Mouse (Mus musculus): ENCODE measurements around the gene Cept1.

The Cept1 gene

DNA sequence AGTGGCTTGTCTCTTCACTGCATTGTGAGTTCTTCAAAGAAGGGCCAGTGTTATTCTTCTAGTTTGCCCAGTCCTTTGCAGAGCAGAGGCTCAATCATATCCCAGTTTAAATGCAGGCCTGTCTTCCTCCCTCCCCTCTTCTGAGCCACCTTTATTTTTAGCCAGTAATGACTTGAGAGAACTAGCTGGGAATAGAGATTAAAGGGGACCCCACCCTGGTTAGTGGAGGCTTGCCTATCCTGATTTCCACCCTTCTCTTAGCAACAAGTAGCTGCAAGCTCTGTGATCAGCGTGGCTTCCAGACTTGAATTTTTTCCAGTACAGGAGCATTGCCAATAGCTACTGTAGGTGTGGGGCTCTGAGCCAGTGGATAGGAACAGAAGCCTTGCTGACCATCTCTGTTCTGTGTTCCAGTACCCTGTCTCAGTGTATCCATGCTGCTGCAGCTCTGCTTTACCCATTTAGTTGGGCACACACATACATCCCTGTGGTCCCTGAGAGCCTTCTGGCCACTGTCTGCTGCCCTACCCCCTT, 53.1 kb downstream of the Cept1 start:
- no peak for DNase-seq (ENCODE audit: low spot score in 2 of 2)

DNA sequence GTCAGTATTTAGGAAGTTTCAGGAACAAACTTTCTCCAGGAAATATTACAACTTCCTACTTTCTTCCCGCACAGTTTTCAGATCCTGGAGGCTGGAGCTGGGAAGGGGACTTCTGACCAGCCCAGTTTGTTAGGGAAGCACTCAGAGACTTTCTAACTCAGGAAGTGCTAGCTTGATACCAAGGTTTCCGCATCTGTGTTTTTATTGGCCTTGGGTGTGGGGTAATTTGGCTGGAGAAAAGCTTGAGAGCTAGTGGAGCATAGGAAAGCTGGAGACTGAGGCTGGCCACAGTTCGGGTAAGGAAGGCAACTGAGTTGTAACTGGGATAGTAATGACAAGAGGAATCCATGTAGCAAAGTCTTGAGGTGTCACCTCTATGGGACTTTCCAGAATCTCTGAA, 53.7 kb downstream of the Cept1 start:
- no peak for DNase-seq (ENCODE audit: low spot score in 2 of 2)

DNA sequence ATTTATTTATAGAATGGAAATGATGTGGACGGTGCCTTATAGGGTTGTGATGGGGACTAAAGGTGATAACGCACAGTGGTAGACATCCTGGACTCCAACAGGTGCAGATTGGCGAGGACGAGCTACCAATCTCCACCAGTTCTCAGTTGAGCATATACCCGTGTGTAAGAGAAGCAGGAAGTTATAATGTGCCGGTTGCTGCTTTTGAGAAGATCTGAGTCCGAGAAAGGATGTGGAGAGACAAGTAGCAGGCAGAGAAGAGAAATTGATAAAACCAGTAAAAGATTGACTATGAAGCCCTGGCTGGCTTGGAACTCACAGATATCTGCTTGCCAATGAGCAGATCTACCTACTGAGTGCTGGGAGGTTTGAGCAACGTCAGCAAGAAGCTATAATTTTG, 54.4 kb downstream of the Cept1 start:
- no peak for DNase-seq (ENCODE audit: low spot score in 2 of 2)

DNA sequence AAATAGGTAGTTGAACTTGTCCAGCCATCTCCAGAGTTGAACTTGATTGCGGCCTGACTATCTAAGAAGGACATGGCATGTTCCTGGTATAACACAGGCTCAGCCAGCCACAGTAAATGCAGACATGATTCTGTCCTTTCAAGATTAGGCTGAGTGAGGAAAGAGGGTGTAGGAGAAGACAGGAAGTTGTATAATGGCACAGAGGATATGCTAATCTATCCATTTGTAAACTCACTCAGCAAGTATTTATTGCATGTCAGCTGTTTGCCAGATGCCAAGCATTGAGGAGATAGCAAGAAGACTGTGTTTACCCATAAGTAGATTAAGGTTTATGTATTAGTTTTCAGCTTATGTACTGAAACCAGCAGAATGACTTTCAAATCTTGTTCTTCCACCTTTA, 54.9 kb downstream of the Cept1 start:
- DNase-seq (ENCODE audit: low spot score in 2 of 2) = no peak

DNA sequence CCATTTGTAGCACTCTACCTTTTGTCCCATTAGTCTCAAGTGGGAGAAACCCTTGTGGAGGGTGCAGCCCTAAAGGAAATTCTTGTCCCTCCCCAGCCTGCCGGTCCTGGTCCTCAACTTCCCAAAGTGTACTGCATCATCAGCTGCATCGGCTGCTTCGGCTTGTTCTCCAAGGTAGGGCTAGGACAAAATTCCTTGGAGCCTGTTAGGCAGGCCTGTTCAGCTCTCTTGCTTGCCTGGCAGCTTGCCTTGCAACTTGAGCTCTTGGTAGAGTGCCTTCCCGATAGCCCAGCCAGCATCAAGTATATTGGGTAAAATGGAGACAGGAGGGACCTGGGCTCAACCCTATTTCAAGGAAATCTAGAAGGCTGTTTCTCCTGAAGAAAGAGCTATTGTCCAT, 57.4 kb downstream of the Cept1 start:
- DNase-seq (ENCODE audit: low spot score in 2 of 2) = no peak

DNA sequence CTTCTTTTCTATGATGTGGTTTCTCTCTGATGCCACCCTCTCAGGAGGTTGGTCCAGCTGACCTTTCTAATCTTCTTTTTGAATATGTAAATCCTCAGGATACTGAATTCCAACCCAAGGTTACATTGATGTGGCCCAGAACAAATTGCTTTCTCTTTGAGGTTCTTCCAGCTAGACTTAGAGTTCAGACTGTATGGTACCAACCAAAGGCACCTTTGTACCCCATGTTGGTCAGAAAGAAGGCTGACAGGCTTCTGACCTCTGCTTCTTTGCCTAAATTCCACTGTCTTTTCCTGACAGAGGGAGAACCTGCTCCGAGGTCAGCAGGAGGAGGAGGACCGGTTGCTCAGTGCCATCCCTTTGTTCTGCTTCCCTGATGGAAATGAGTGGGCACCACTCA, 60.1 kb downstream of the Cept1 start:
- DNase-seq (ENCODE audit: low spot score in 2 of 2) = no peak

DNA sequence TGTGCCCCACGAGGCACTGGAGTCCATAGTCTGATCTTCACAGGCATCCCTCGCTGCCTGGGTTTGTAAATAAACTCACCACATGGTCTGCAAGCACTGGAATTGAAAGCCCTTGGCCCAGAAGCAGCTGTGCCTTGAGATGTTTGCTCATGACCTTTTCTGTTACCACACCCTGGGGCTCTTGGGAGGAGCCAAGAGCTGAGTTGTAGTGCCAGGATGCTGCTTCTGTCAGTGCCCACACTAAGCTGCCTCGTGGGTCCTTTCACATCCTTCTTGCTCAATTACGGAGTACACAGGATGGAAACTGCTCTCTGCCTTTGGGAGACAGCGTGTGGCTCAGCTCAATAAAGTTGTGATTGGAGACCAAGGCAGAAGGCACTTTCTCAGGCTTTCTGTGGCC, 61.8 kb downstream of the Cept1 start:
- no peak for DNase-seq (ENCODE audit: low spot score in 2 of 2)

DNA sequence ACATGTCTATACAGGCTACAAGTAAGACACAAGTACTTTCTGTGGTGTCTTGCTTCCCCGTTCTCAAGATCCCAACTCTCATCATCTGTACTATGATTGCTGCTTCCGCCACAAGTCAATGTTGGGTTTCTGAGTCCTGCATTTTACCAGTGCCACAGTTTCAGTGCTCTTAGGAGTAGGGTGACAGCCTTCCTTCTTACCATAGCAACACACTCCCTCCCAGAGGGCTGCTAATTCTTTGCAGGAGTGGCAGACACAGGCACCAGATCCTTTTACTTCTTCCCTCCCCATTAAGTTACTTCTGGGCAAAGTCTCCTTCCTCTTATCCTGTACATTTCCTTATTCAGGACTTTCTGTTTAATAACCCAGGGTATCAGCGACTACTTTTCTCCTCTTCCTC, 62.7 kb downstream of the Cept1 start:
- no peak for DNase-seq (ENCODE audit: low spot score in 2 of 2)

DNA sequence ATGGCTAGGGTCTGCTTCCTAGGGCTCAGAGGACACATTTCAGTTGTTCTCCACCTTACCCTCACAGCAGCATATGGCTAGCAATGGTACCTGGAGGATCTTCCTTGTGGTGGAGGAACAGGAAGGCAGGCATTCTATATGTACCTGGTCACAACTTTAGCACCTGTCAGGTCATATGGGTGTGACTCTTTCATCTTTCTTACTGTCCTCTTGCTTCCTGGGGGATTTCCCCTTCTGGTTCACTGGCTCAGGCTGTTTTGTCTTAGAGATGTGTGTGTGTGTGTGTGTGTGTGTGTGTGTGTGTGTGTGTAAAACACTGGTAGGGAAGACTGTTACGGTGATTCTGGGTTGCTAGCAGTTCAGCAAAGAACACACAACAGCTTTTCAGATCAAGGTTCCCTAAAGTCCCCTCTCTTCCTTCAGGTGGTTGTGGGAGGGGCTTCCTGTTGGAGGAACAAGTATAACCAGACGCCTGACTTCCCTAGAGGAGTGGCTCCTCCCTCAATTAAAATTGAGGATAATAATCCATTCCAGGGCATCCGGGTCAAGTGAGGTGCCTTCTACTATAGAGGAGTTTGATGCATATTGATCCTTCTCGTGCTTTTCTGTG, 63.7 kb downstream of the Cept1 start:
- no peak for DNase-seq (ENCODE audit: low spot score in 2 of 2)

DNA sequence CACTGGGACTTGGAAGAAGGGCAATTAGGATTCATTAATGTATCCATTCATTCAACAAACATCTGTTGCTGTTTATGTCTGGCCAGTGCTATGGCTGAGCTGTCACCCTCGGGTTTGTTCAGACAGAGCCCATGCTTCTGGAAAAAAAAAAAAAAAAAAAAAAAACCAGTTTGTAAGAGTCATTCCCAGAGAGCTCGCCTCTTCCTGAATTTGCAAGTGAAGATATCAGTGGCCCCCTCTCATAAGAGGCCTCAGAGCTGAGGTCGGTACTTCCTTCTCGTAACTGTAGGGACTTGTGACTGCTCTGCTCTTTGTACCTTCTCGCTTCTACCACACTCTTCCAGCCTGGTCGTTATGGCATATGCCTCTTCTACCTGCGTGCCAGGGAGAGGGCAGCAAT, 64.3 kb downstream of the Cept1 start:
- no peak for DNase-seq (ENCODE audit: low spot score in 2 of 2)

DNA sequence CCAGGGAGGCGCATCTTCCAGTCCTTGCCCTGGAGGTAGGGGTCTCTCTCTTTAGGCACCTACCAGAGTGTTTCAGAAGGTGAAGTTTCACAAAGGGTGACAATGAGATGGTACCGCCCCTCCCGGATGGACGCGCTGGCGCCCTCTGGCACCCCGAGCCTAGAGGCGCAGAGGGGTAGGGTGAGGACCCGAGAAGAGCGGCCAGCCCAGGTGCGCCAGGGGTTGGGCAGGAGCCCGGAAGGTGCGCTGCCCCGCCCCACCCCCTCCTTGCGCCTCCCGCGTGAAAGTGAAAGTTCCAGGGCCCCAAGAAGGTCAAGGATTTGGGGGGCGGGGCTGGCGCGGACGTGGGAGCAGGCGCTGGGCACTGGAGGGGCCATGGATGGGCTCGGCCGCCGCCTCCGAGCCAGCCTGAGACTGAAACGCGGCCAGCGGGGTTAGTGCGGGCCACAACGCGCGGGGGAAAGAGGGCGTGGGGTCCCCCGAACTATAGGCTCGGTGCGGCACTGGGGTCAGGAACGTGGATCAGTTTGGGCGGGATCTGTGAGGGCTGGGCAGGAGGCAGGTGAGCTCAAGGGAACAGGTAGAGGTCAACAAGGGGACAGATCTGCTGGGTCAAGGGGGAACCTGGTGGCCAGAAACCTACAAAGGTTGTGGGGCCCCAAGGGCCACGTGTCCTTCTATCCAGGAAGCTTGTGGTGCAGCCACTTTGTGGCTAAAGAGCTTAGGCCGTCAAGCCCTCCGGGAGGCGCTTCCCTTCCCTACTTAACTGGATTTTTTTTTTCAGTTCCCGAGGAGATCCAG, 65.1 kb downstream of the Cept1 start, which contains the start of gene Dennd2d:
Dennd2d (plus strand) TSS at position 125 of the 801 bp plus-strand sequence.
- DNase-seq (ENCODE audit: low spot score in 2 of 2) = no peak

DNA sequence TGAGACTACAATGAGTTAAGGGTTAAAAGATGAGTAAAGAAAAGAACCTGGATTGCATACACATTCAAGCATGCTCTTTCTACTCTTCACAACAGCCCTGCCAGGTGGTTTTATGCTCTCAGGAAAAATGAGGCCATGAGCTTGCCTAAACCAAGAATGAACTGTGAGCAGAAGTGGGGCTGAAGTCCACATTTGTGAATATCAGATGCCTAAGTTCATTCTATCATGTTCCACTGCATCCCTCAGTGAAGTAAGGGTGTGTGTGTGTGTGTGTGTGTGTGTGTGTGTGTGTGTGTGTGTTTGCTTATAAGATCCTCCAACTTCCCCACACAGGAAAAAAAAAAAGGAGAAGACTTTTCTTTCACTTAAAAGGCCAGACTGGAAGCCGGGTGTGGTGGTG, 70.7 kb downstream of the Cept1 start:
- DNase-seq (ENCODE audit: low spot score in 2 of 2) = no peak

DNA sequence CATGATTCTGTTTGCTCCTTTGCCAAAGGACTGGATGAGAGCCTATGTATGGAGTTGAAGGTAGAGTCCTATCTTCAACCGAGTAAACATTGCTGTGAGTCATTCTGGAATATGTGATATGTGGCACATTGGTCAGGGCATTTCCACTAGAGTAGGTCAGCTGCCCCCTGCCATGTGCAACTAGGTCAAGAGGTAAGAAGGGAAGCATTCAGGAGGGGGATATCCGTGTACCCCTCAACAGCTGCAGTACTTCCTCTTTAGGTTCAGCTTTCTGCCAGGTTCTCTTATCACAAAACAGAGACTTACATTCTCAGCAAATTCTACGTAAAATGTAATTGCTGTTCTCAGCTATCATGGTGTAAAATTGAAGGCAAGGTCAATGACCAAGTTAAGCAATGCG, 73.4 kb downstream of the Cept1 start:
- no peak for DNase-seq (ENCODE audit: low spot score in 2 of 2)

DNA sequence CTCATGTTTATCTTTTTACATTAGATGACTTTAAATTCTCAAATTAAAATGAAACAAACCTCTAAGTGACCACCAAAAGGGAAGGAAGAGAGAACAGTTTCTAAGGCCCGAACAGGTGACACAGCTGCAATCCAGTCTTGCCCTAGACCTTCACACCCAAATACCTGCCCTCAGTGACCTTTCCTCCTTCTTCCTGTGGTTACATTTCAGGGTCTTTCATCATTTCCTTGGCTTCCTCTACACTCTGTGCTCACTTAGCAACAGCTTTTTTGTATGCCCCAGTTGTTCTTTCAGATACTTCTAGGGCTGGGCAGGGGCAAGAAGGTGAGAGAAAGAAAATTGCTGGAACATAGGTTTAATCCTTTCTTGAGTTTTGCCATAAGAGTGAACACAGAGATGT, 82.9 kb downstream of the Cept1 start:
- no peak for DNase-seq (ENCODE audit: low spot score in 2 of 2)

DNA sequence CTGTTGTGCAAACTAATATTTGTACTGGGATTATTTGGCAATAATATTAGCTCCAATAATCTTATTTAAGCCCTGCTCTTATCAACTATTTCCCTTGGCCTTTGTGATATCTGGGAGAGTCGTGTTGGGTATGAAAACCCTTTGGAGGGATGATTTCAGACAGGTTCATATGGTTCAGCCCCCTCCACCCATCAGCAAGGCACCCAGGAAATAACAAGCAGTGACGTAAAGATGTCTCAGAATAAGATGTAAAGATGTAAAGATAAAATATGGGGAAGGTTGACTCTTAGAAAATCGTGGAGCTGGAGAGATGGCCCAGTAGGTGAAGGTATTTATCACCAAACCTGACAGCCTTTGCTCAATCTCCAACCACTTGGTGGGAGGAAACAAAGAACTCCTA, 85.1 kb downstream of the Cept1 start:
- no peak for DNase-seq (ENCODE audit: low spot score in 2 of 2)

DNA sequence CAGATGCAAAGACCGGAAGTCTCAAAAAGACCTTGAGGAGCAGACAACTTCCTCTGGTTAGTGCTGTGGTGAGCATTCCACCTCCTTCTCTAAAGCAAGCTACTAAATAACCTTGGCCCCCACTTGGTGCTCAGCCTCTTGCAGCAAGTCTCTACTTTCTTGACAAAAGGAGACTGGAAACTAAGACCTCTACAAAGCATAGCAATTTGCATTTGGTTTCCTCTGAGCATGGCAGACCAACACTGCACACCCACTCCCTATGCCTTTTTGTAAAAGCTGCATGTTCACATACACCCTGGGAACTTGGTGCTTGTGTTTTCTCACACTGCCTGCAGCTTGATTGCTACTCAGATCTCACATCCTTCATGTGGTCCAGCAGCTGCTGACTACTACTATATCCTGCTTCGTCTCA, 85.5 kb downstream of the Cept1 start:
- DNase-seq (ENCODE audit: low spot score in 2 of 2) = no peak

DNA sequence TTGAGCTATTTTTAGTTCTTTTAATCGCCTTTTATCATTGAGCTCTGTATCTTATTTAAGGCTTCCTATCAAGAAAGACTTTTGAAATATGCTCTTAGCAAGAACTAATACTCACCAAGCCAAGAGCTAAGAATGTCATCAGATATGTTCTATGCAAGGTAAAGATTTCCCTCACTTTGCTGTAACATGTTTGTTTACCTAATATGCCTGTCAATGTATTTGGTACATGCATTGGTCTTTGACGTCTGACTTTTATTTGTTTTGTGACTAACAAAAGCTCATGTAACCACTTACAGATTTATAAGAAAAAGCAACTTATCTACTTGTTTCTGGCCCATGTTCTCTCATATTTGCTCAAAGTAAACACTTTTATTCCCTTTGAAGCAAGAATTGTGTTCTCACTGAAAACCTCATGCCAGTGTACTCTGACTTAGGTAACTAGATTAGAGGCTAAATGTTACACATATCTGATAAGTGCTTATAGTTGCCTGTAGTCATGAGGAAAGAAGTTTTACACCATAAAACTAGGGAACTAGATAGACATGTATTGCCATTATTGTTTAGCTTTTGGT, 90.2 kb downstream of the Cept1 start:
- no peak for DNase-seq (ENCODE audit: low spot score in 2 of 2)

DNA sequence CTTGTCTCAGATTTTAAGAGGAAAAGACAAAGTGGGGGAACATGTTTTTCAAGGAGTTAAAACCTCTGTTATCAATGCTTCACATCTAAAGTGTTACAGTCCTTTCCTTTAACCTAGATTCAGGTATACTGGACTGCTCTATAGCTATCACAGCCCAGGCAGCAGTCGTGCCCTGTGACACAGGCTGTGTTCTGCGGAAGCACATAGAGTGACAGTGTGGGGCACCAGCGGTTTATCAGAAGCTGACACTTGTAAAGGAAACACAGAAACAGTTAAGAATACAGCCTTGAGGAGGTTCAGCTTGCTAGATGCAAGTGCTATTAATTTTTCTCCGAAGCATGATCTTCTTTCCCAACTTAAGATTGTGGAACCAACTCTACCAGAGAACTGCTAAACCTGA, 95.0 kb downstream of the Cept1 start:
- no peak for DNase-seq (ENCODE audit: low spot score in 2 of 2)
